Mouse (Mus musculus) ES-E14 (cell line): ENCODE results near the gene Pm20d1.

ENCODE experiments used
- HCFC1 ChIP-seq: IDR thresholded peaks from 2 replicates; pipeline ENCODE4 v1.6.1; 2012; ENCODE audit warnings: low read length, inconsistent platforms, borderline replicate concordance; ENCODE audit not compliant: insufficient read depth
- MAFK ChIP-seq: IDR thresholded peaks from 2 replicates; pipeline ENCODE4 v1.6.1; 2014; ENCODE audit warnings: mild to moderate bottlenecking, low read depth, low read length, inconsistent platforms; ENCODE audit not compliant: insufficient read depth
- ZC3H11A ChIP-seq: IDR thresholded peaks from 2 replicates; pipeline ENCODE4 v1.6.1; 2012; ENCODE audit warnings: low read depth, mild to moderate bottlenecking, inconsistent platforms, low read length, borderline replicate concordance
- ZNF384 ChIP-seq: IDR thresholded peaks from 2 replicates; pipeline ENCODE4 v1.6.1; 2012; ENCODE audit warnings: low read depth, low read length, inconsistent platforms

- TF ChIP-seq ZC3H11A (no peak), HCFC1 (no peak), MAFK (no peak), ZNF384 (no peak)
Measured at GRCm38 (mm10) chr1:131866304-131866999, 69.3 kb downstream of the Pm20d1 start.
